Mouse (Mus musculus) E14TG2a.4 (cell line): ENCODE data around the gene Pola1.
"Not testable (repeated sequence)": the region's sequence is repeated elsewhere in the genome, so short reads cannot be mapped to it uniquely, and the experiment has no call there.

ENCODE experiments used
- H3K27me3 ChIP-seq: 2 replicates; pipeline ENCODE4 v1.6.1; 2014; ENCODE audit warnings: low read length, control low read depth; ENCODE audit not compliant: insufficient read depth
- H3K36me3 ChIP-seq: 2 replicates; pipeline ENCODE4 v1.6.1; 2014; ENCODE audit warnings: low read length, control low read depth; ENCODE audit not compliant: insufficient read depth
- H3K4me1 ChIP-seq: replicated peaks from 2 replicates; pipeline ENCODE4 v1.6.1; 2014; ENCODE audit warnings: low read depth, low read length, control low read depth
- H3K4me3 ChIP-seq: replicated peaks from 2 replicates; pipeline ENCODE4 v1.5.1; 2014; ENCODE audit warnings: mild to moderate bottlenecking, low read length
- H3K9me3 ChIP-seq: 2 replicates; pipeline ENCODE4 v1.6.1; 2014; ENCODE audit warnings: low read length, control low read depth
- CTCF ChIP-seq: conservative IDR thresholded peaks from 2 replicates; pipeline ENCODE4 v1.5.1; 2014; ENCODE audit warnings: low read length
- NANOG ChIP-seq: IDR thresholded peaks from 2 replicates; pipeline ENCODE4 v1.6.1; 2014; ENCODE audit warnings: borderline replicate concordance, low read length, mixed read lengths
- POU5F1 ChIP-seq: IDR thresholded peaks from 2 replicates; pipeline ENCODE4 v1.6.1; 2014; ENCODE audit warnings: low read length, borderline replicate concordance

Pola1 gene

DNA sequence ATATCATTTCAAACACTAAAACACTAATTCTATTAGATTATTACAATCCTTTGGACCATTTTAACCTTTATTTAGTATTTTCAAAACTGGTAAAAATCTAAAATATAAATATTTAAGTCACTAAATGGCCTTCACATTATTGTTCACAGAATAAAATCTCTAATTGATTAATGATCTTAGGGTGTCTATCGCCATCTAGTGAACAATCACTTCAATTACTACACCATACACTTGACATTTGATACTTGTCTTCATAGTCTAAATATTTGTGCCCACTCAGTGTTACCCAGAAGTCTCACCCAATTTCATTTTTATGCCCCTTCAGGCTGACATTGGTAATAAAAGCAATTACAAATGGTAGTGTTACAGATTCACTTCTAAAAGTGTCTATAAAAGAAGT is 74.8 kb downstream of the Pola1 start:
- H3K4me3 ChIP-seq = no peak overlapping the region
- H3K4me1 ChIP-seq = no peaks in the 10 kb centered on the region
- H3K36me3 ChIP-seq = peaks cover 11% of the 10 kb centered on the region
- no peaks in the 10 kb centered on the region for H3K9me3 ChIP-seq
- TF ChIP-seq CTCF = peak; percentile 15
- TF ChIP-seq POU5F1 = no peak
- TF ChIP-seq NANOG = no peak
- no peaks in the 10 kb centered on the region for H3K27me3 ChIP-seq

DNA sequence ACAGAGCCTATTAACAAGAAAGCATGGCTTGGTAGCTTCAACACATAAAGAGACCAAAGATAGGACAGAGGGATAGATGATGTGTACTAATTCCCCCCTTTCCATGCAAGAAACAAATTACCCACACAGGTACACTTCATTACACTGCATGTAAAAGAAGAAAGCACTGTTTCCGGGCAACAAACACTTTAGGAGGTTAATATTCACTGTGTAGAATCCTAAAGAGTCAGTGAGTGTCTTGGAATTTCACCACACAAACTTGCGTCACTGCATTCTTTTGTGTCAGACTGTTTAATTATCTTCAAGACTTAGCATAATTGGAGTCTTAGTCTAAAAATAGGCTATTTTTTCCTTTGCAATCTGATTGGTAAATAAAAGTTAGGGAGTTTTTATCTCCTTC is 92.2 kb downstream of the Pola1 start:
- no peak for TF ChIP-seq POU5F1
- TF ChIP-seq CTCF = no peak
- TF ChIP-seq NANOG = no peak
- Histone ChIP-seq H3K9me3 (no peaks in the 10 kb centered on the region), H3K36me3 (peaks cover 8% of the 10 kb centered on the region), H3K4me3 (no peak overlapping the region), H3K4me1 (no peaks in the 10 kb centered on the region), H3K27me3 (no peaks in the 10 kb centered on the region)

DNA sequence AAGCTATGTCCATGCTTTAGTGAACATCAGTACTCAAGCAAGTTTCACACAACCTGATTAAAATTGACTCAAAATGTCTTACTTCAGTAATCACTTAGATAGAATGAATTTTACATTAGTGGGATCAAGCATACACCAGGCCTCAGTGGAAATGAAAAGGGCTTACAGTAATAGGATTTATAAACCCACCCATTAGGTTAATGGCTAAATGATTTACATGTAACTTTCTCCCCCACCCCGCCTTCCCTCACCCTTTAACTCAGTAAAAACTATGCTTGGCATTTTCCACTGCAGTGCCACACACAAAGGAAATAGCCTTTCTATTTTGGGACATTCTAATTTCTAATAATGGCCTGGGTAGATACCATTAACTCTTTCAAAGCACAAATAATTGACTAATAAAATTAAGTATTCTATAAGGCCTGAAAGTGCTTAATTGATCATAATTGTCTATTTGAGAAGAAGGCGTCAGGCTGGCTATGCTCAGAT is 129.0 kb downstream of the Pola1 start:
- no peak overlapping the region for H3K4me3 ChIP-seq
- no peaks in the 10 kb centered on the region for H3K9me3 ChIP-seq
- H3K27me3 ChIP-seq = no peaks in the 10 kb centered on the region
- TF ChIP-seq POU5F1 = no peak
- no peak for TF ChIP-seq CTCF
- TF ChIP-seq NANOG = no peak
- H3K36me3 ChIP-seq = no peaks in the 10 kb centered on the region
- no peaks in the 10 kb centered on the region for H3K4me1 ChIP-seq

DNA sequence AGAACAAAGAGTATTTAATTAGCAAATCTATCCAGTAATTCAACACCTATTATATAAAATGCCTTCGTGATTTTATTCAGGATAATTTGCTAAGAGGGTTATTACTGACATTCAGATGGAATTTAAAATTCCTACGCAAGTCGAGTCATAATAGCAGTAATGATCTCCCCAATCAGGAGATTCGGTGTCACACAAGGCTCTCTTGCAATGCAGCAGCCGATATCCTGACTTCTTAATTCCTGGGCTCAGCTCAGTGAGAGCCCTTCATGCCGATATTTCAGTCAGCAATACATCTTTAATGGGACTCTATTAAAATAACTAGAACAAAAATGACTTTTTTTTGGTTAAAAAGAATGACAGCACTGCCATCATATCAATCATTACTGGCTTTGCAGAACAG is 134.4 kb downstream of the Pola1 start:
- no peak for TF ChIP-seq CTCF
- TF ChIP-seq NANOG = no peak
- no peak for TF ChIP-seq POU5F1
- no peaks in the 10 kb centered on the region for H3K4me1 ChIP-seq
- no peaks in the 10 kb centered on the region for H3K27me3 ChIP-seq

DNA sequence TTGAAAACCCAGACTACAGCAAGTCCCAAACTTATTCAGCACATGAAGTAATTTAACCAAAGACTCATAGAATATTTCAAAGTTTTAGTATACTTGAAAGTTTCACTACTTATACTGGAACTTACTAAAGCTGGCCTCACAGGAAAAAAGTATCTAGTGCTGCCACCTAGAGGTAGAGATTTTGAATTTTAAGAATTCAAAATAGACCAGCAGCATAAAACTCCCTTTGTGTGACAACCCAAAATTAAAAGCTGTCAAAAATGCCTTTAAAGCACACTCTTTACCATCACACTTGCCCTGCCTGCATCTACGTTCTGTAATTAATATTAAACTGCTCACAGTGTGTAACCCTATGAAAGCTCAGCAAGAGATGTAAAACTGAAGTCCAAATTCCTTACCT is 166.2 kb downstream of the Pola1 start:
- H3K36me3 ChIP-seq = no peaks in the 10 kb centered on the region; the same call in none of the 2 replicates
- no peaks in the 10 kb centered on the region for H3K27me3 ChIP-seq
- no peak overlapping the region for H3K4me3 ChIP-seq
- no peaks in the 10 kb centered on the region for H3K4me1 ChIP-seq
- TF ChIP-seq NANOG (no peak), CTCF (peak; percentile 4; the same call in 1 of the 2 replicates), POU5F1 (no peak)
- no peaks in the 10 kb centered on the region for H3K9me3 ChIP-seq

More for the DNA sequence above, 134.4 kb downstream of the Pola1 start:
- no peaks in the 10 kb centered on the region for H3K9me3 ChIP-seq
- no peak overlapping the region for H3K4me3 ChIP-seq
- no peaks in the 10 kb centered on the region for H3K36me3 ChIP-seq

DNA sequence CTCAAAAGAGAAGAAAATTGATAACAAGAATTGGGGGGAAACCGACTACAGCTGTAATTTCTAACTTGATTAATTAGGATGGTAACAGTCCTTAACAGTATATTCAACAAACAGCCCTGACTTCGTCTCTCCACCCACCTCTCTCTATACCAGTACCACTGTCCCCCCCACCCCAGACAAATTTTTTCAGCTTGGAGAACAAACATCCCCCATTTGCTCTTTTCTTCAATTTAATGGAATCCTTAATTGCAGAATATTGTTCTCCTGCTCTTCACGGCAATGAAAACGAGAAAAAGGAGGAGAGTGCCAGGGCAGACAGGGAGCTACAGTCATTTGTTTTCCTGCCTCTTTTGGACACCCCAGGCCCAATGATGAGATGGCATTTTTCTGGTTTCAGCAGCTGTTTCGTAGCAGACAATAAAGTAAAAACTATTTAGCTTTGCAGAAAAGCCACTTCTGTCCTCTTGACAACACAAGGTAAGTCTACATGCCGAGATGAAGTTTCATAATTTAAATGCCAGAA is 202.2 kb downstream of the Pola1 start:
- no peaks in the 10 kb centered on the region for H3K4me1 ChIP-seq
- no peaks in the 10 kb centered on the region for H3K36me3 ChIP-seq
- no peak for TF ChIP-seq CTCF
- no peak for TF ChIP-seq POU5F1
- TF ChIP-seq NANOG = no peak
- no peak overlapping the region for H3K4me3 ChIP-seq
- H3K27me3 ChIP-seq = no peaks in the 10 kb centered on the region
- no peaks in the 10 kb centered on the region for H3K9me3 ChIP-seq

DNA sequence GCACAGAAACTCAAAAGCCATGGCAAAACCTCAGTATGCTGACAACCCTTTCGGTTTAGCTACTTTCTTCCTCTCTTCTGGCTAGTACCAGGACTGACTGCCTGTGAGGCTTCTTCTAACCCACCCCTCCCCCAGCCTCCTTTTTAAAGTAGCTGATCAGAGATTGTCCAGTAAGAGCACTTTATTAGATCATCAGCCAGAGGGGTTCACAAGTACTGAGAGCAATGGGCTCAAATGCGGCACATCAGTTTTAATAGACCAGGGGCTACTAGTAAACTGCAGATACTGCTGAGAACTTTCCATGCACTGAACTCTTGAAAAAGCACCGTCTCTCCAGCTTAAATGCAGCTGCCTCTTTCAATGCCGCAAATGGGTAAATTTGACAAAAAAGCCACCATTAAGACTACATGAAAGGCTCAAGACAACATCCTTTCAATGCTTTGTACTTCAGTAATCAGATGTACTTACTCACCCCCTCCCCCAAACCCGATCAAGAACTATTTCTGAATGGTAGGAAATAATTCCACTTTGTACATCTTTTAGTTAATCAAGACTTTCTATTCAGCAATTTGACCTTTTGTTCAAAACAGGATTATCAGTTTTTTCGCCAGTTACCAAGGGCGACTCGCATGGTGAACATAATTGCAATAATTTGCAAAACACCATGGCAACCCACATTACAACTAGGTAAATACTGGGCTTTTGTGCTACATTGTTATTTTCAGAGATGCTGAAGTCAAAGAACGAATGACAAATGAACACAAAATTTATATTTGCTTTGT is 202.8 kb downstream of the Pola1 start:
- no peak for TF ChIP-seq CTCF
- H3K36me3 ChIP-seq = no peaks in the 10 kb centered on the region
- no peaks in the 10 kb centered on the region for H3K4me1 ChIP-seq
- no peaks in the 10 kb centered on the region for H3K9me3 ChIP-seq
- no peak overlapping the region for H3K4me3 ChIP-seq
- no peaks in the 10 kb centered on the region for H3K27me3 ChIP-seq

DNA sequence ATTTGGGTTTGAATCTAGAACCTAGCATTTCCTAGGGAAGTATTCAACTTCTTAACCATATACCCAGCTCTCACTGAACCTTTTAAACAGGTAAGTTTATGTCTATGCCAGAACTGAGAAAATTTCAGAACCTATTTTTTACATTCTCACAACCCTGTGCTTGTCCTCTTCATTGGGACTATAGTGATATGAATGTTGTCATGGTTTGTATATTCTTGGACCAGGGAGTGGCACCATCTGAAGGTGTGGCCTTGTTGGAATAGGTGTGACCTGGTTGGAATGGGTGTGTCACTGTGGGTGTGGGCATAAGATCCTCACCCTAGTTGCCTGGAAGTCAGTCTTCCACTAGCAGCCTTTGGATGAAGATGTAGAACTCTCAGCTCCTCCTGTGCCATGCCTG is 231.1 kb downstream of the Pola1 start:
- not testable (repeated sequence) for H3K27me3 ChIP-seq, H3K36me3 ChIP-seq, H3K4me3 ChIP-seq, H3K9me3 ChIP-seq, H3K4me1 ChIP-seq

DNA sequence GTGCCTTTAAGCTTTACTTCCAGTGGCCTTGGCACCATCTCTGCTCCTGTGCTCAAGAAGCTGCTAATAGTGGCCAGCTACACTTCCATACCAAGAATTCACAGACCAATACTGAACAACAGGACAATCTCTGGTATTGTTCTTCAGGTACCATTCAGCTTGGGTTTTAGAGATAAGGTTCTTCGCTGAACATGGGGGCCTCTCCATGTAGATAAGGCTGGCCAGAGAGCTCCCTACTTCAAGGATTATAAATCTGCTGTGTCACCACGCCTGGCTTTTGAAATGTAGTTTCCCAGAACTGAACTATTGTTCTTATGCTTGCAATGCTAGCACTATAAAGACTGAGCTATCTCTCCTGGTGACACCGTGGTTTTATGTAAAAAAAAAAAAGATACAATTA is 234.9 kb downstream of the Pola1 start:
- Histone ChIP-seq H3K27me3 (no peaks in the 10 kb centered on the region), H3K4me3 (no peak overlapping the region), H3K9me3 (no peaks in the 10 kb centered on the region), H3K4me1 (no peaks in the 10 kb centered on the region), H3K36me3 (peaks cover 4% of the 10 kb centered on the region; the same call in 1 of the 2 replicates)
- TF ChIP-seq POU5F1 = no peak
- TF ChIP-seq NANOG = no peak
